34 mouse cellular contexts compared by ENCODE assay signal in the genomic region with DNA sequence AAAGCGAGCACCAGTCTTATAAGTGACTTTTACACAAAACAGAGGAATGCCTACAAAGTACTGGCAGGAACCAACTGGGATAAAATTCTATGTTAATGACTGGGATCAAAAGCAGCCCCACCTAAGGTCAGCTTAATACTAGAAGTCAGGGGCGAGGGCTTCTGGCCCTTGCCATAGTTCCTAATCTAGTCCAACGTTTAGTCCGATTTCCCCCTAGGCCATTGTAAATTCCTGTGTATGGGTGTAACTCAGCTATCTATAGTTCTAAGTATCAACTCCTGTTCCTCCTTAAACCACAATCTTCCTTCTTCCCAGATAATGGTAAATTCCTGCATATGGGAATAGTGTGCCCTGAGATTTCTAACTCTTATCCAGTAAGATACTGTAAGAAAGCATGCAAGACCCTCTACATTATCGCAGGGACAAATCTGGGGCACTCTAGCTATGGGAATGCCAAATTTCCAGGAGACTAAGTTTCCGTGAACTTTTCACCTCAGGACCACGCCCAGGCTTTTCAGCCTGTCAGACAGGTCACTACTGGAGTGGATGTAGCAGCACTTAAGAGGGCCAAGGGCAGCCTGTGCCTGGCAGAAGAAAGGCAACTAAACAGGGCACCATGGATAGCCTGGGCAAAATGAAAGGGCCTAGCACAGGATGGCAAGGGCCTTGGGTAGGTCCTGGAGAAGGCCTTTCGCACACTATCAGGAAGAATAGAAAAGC. TPM values are rescaled to one million over a fixed set of nuclear protein-coding genes. Genes with fewer than 3 reads are reported as not detected.
DNase-seq lines count a peak whose midpoint lies in the region; ATAC-seq and TF ChIP-seq lines count a peak whose summit lies in the region.
"Had no signal": no experiment of that assay in that cellular context is flagged by ENCODE, and none has a peak within 500 bp of the region (broad histone marks: within the 10 kb centered on the region; RNA-seq: fewer than 3 reads in every experiment).

No protein-coding gene starts in this region.

- no peak overlapping the region for H3K9ac ChIP-seq in kidney, embryonic 14.5 days (ENCODE audit: low read depth, low read length)
- no peak overlapping the region for H3K9ac ChIP-seq in forebrain, embryonic 13.5 days
- no peak overlapping the region for H3K9ac ChIP-seq in intestine, embryonic 16.5 days (ENCODE audit: low read depth, low read length)
- H3K9ac ChIP-seq: forebrain, postnatal 0 days; heart, embryonic 15.5 days; hindbrain, embryonic 12.5 days; intestine, embryonic 15.5 days; liver, embryonic 12.5 days; liver, postnatal 0 days; neural tube, embryonic 15.5 days had no signal

- peak; percentile 2 for DNase-seq in kidney, adult 2 months
- DNase-seq in ES-CJ7 (ENCODE audit: low read depth, low spot score), result peak; percentile 71
- DNase-seq in lung, adult 18-20 months, result peak; percentile 44 to 59
- peak; percentile 14 for DNase-seq in lung, postnatal 25 days (ENCODE audit: low spot score)
- DNase-seq in left cerebral cortex, adult 18-20 months (ENCODE audit: low spot score in 2 of 2), result no peak
- DNase-seq: adrenal gland, adult 2 months; adrenal gland, postnatal 36 days; cerebellum, adult 2 months; cerebellum, postnatal 14 days; forebrain, postnatal 0 days; heart, postnatal 36 days; kidney, adult 9 months; kidney, postnatal 25 days; layer of hippocampus, adult 9-11 months; left cerebral cortex, postnatal 4 days; liver, postnatal 0 days; midbrain, embryonic 14.5 days; retina, postnatal 1 day; right cerebral cortex, postnatal 14 days had no signal

- no peaks in the 10 kb centered on the region for H3K36me3 ChIP-seq in kidney, adult 2 months (ENCODE audit: control insufficient read depth, insufficient read depth, low read length)
- no peaks in the 10 kb centered on the region for H3K36me3 ChIP-seq in kidney, embryonic 14.5 days (ENCODE audit: control insufficient read depth, insufficient read depth, low read length)
- no peaks in the 10 kb centered on the region for H3K36me3 ChIP-seq in forebrain, embryonic 13.5 days (ENCODE audit: poor library complexity, severe bottlenecking)
- no peaks in the 10 kb centered on the region for H3K36me3 ChIP-seq in intestine, embryonic 16.5 days (ENCODE audit: control insufficient read depth, insufficient read depth, low read length)
- H3K36me3 ChIP-seq: G1E; heart, embryonic 10.5 days; heart, embryonic 15.5 days; hindbrain, embryonic 12.5 days; intestine, embryonic 15.5 days; liver, embryonic 12.5 days; neural tube, embryonic 15.5 days had no signal

- no peak overlapping the region for H3K4me2 ChIP-seq in kidney, embryonic 14.5 days (replicated peaks; ENCODE audit: low read depth, low read length)
- no peak overlapping the region for H3K4me2 ChIP-seq in forebrain, embryonic 13.5 days
- no peak overlapping the region for H3K4me2 ChIP-seq in intestine, embryonic 16.5 days (ENCODE audit: low read depth, low read length)
- H3K4me2 ChIP-seq: heart, embryonic 15.5 days; hindbrain, embryonic 12.5 days; intestine, embryonic 15.5 days; liver, embryonic 12.5 days; neural tube, embryonic 15.5 days had no signal

- no peaks in the 10 kb centered on the region for H3K4me1 ChIP-seq in kidney, adult 2 months (ENCODE audit: control insufficient read depth, insufficient read depth, low read length)
- no peaks in the 10 kb centered on the region for H3K4me1 ChIP-seq in kidney, embryonic 14.5 days (ENCODE audit: control insufficient read depth, insufficient read depth, low read length)
- no peaks in the 10 kb centered on the region for H3K4me1 ChIP-seq in forebrain, embryonic 13.5 days
- 0 out of 2 replicates have a peak, but pooled peaks cover 3% of the 10 kb centered on the region for H3K4me1 ChIP-seq in intestine, embryonic 16.5 days (ENCODE audit: control insufficient read depth, insufficient read depth, low read length)
- H3K4me1 ChIP-seq: hindbrain, embryonic 12.5 days; intestine, embryonic 15.5 days; liver, embryonic 12.5 days; neural tube, embryonic 15.5 days had no signal

- ATAC-seq in kidney, embryonic 14.5 days (ENCODE audit: low FRiP score, low TSS enrichment), result no peak
- no peak for ATAC-seq in forebrain, embryonic 13.5 days
- no peak for ATAC-seq in intestine, embryonic 16.5 days
- ATAC-seq: forebrain, postnatal 0 days; hindbrain, postnatal 0 days; intestine, embryonic 15.5 days; liver, embryonic 12.5 days; liver, postnatal 0 days had no signal

- H3K9me3 ChIP-seq in kidney, embryonic 14.5 days (ENCODE audit: control insufficient read depth, low read length), result 0 out of 2 replicates have a peak, but pooled peaks cover 2% of the 10 kb centered on the region
- H3K9me3 ChIP-seq in forebrain, embryonic 13.5 days (replicated peaks), result no peaks in the 10 kb centered on the region; the same call in 1 of the 2 replicates
- peaks cover 7% of the 10 kb centered on the region for H3K9me3 ChIP-seq in intestine, embryonic 16.5 days (ENCODE audit: control insufficient read depth, low read length)
- H3K9me3 ChIP-seq: G1E; heart, embryonic 15.5 days; intestine, embryonic 15.5 days had no signal

- TF ChIP-seq CTCF in kidney, adult 2 months (conservative IDR thresholded peaks at IDR 0.05; ENCODE audit: insufficient read depth, insufficient read length, low read depth, low read length), result no peak

- TF ChIP-seq POLR2A in kidney, adult 2 months (IDR thresholded peaks at IDR 0.05; ENCODE audit: low read depth, low read length), result no peak

- no peaks in the 10 kb centered on the region for H3K27me3 ChIP-seq in kidney, adult 2 months (replicated peaks; ENCODE audit: control insufficient read depth, insufficient read depth, low read length)
- H3K27me3 ChIP-seq in kidney, embryonic 14.5 days (ENCODE audit: control insufficient read depth, insufficient read depth, low read length), result no peaks in the 10 kb centered on the region
- no peaks in the 10 kb centered on the region for H3K27me3 ChIP-seq in forebrain, embryonic 13.5 days
- no peaks in the 10 kb centered on the region for H3K27me3 ChIP-seq in intestine, embryonic 16.5 days (replicated peaks; ENCODE audit: control insufficient read depth, insufficient read depth, low read length)
- H3K27me3 ChIP-seq: heart, embryonic 15.5 days; hindbrain, embryonic 12.5 days; intestine, embryonic 15.5 days; liver, embryonic 12.5 days; neural tube, embryonic 15.5 days had no signal

- no peak overlapping the region for H3K27ac ChIP-seq in kidney, adult 2 months (ENCODE audit: insufficient read depth, low read depth, low read length)
- H3K27ac ChIP-seq in kidney, embryonic 14.5 days (ENCODE audit: low read depth, low read length), result no peak overlapping the region
- H3K27ac ChIP-seq in forebrain, embryonic 13.5 days, result no peak overlapping the region
- H3K27ac ChIP-seq in intestine, embryonic 16.5 days (ENCODE audit: low read length), result no peak overlapping the region
- H3K27ac ChIP-seq: heart, embryonic 10.5 days; heart, embryonic 15.5 days; hindbrain, embryonic 12.5 days; hindbrain, postnatal 0 days; intestine, embryonic 15.5 days; liver, embryonic 12.5 days; macrophage; neural tube, embryonic 15.5 days had no signal

- no peak overlapping the region for H3K4me3 ChIP-seq in kidney, adult 2 months (ENCODE audit: insufficient read depth, low read depth, low read length)
- H3K4me3 ChIP-seq in kidney, embryonic 14.5 days (ENCODE audit: low read length), result no peak overlapping the region
- H3K4me3 ChIP-seq in forebrain, embryonic 13.5 days, result no peak overlapping the region
- no peak overlapping the region for H3K4me3 ChIP-seq in intestine, embryonic 16.5 days (ENCODE audit: low read length)
- H3K4me3 ChIP-seq: erythroblast, embryonic 14.5 days; heart, embryonic 10.5 days; heart, embryonic 15.5 days; hindbrain, embryonic 12.5 days; intestine, embryonic 15.5 days; liver, embryonic 12.5 days; neural tube, embryonic 15.5 days had no signal

- 79% methylated on average over 8 of the region's 8 CpGs for WGBS in kidney, adult 2 months
- WGBS in kidney, embryonic 14.5 days, result 82% methylated on average over 8 of the region's 8 CpGs
- 87% methylated on average over 8 of the region's 8 CpGs for WGBS in forebrain, embryonic 13.5 days
- 67% methylated on average over 8 of the region's 8 CpGs for WGBS in intestine, embryonic 16.5 days

RNA-seq across cellular contexts. Expression of a gene that starts 1.3 kb away (rescaled TPM):
- 6.3 and 8.0 TPM in 2 replicates for polyA plus RNA-seq in kidney, adult 2 months (2012; rRNA removed)
- 0.39 and 0.43 TPM in 2 replicates for polyA plus RNA-seq in kidney, embryonic 14.5 days (2014; fragmentation: Nextera tagmentation; extraction: Ambion mirVana)
- 0.17 TPM in 1 of 2 replicates, not detected in the other for polyA plus RNA-seq in forebrain, embryonic 13.5 days (2015; fragmentation: Nextera tagmentation; extraction: Ambion mirVana)
- under 1 TPM; 0.81 to 0.84 TPM for total RNA-seq in left cerebral cortex, adult 18-20 months (2021)
- polyA plus RNA-seq in intestine, embryonic 16.5 days (2015; fragmentation: Nextera tagmentation; extraction: Ambion mirVana), result 2.0 and 2.2 TPM in 2 replicates
- polyA plus RNA-seq: erythroblast, embryonic 14.5 days; G1E had no signal

RNA-seq across cellular contexts. Expression of a gene that starts 25.4 kb away (rescaled TPM):
- 1.1 and 2.3 TPM in 2 replicates for polyA plus RNA-seq in kidney, adult 2 months (2012; rRNA removed)
- 0.71 and 0.79 TPM in 2 replicates for polyA plus RNA-seq in kidney, embryonic 14.5 days (2014; fragmentation: Nextera tagmentation; extraction: Ambion mirVana)
- polyA plus RNA-seq in forebrain, embryonic 13.5 days (2015; fragmentation: Nextera tagmentation; extraction: Ambion mirVana), result 0.15 TPM in 1 of 2 replicates, not detected in the other
- under 1 TPM; 0.60 to 0.82 TPM for total RNA-seq in left cerebral cortex, adult 18-20 months (2021)
- polyA plus RNA-seq in intestine, embryonic 16.5 days (2015; fragmentation: Nextera tagmentation; extraction: Ambion mirVana), result 0.88 and 1.0 TPM in 2 replicates
- total RNA-seq: G1E; gastrocnemius, adult 8-10 months; hindbrain, postnatal 0 days; left cerebral cortex, postnatal 4 days; megakaryocyte-erythroid progenitor cell, adult 5-6 weeks had no signal
- polyA plus RNA-seq: cerebellum, adult 2 months; erythroblast, embryonic 14.5 days; G1E; heart, embryonic 10.5 days; hindbrain, embryonic 12.5 days had no signal

RNA-seq across cellular contexts. Expression of a gene that starts 28.6 kb away (rescaled TPM):
- polyA plus RNA-seq in kidney, adult 2 months (2012; rRNA removed), result 0.52 and 0.77 TPM in 2 replicates
- polyA plus RNA-seq in kidney, embryonic 14.5 days (2014; fragmentation: Nextera tagmentation; extraction: Ambion mirVana), result 0.64 and 0.79 TPM in 2 replicates
- polyA plus RNA-seq in forebrain, embryonic 13.5 days (2015; fragmentation: Nextera tagmentation; extraction: Ambion mirVana), result 0.37 and 0.48 TPM in 2 replicates
- under 1 TPM; 0.28 to 0.37 TPM for total RNA-seq in left cerebral cortex, adult 18-20 months (2021)
- polyA plus RNA-seq in intestine, embryonic 16.5 days (2015; fragmentation: Nextera tagmentation; extraction: Ambion mirVana), result 0.45 and 0.57 TPM in 2 replicates

Comparison
In these comparisons a context has a peak if more than half of its experiments do, and no peak if none do; other contexts are left out.
1. DNase-seq: peak in kidney, adult 2 months (single experiment), ES-CJ7 (single experiment), lung, adult 18-20 months (2 of 2) and lung, postnatal 25 days (single experiment); none in left cerebral cortex, adult 18-20 months (0 of 2).